Mouse (Mus musculus) brain, embryonic 18.5 days (tissue): ENCODE results near the gene Stam.

Experiments used
- DNase-seq: peaks from one replicate; pipeline ENCODE4 v3.0.0-alpha.2; 2012; ENCODE audit warnings: low read depth, low spot score

Stam gene

DNA sequence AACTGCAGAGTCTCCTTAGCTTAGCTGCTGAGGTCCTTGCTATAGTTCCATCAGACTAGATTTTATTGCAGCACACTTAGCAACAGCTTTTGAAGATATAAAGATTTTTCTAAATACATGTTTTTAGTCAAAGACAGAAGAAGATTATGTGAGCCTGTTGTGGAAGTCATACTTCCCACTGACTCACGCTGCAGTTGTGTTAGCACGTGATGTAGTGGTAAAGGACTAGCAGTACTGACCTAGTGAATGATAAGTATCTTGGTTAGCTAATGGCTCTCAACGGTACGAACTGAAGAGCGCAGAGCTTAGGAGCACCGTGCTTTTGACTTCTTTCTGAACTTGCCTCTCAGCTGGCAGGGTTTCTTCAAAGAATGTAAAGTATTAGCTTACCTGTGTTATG is 52.5 kb downstream of the Stam start:
- DNase-seq: no peak

DNA sequence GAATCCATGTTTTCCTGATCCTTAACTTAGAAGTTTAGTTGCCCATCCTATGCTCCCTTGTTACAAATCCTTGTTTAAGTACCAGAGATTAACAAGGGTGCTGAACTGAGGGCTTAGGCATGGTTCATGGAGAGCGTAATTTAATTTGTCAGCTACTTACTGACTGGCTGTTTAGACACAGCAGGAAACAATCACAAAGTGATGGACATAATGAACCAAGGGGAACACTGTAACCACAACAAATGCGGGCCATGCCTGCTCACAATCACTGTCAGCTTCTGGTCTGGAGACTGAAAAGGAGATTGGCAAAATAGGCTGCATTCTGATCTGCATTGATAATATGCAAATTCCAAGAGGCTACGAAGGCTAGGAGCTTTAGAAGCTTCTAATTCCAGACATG is 53.7 kb downstream of the Stam start:
- DNase-seq: no peak

DNA sequence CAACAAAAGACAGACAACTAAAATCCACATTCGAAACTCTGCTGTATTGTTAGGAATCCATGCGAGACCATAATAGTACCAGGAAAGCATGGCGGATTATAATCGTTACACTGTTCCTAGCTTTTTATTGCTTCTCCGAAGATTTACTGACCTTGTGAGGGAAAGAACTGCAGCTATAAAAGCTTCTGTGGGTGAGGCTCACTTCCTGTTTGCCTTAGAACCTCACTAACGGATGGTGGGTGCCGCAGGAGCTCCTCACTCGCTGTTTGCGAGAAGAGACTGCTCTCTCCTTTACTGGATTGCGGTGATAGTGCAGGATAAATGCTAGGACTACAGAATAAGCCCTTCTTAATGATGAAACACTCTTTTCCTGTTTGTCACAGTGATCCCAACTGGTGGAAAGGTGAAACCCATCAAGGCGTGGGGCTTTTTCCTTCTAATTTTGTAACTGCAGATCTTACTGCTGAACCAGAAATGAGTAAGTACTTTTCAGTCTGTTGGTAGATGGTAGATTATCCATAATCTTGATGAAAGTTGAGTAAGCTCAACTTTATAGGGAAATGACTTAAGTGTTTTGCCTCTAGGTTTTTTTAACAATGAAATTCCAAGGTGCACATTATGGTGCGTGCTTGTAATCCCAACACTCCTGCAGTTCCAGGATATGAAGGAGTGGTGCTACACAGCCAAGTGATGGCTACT is 56.9 kb downstream of the Stam start:
- DNase-seq: no peak

DNA sequence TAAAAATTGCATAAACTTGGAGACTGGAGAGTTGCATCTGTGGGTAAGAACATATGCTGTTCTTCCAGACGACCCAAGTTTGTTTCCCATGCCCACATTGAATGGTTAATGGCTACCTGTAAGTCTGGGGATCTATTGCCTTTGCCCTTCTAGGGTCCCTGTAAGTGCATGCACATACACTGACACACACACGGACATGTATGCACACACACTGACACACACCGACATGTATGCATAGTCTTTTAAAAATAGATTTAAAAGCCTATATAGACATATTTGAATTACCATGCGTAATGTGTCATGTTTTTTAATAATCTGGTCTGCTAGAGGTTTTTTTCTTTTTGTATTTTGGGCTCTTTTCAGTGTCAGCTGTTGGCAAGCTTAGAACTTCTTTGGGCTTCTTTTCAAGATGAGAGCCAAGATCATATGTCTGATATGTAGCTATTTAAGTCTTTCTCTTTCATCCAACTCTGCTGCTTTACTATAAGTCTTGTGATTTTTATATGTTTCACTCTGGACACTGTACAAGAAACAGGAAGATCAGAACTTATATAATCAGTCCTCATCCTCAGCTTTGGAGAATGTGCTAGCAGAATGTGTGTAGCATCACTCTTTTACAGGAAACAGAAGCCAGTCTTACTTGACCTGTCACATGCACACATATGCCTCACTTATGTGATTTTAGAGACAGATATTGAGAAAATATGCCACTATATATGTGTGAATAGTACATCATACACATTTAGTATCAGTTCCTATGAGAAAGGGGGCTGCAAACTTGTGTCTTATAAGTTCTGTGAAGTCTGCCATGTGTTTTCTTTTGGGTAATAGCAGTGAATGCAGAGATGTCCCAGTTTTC is 58.8 kb downstream of the Stam start:
- peak; percentile 47 for DNase-seq

DNA sequence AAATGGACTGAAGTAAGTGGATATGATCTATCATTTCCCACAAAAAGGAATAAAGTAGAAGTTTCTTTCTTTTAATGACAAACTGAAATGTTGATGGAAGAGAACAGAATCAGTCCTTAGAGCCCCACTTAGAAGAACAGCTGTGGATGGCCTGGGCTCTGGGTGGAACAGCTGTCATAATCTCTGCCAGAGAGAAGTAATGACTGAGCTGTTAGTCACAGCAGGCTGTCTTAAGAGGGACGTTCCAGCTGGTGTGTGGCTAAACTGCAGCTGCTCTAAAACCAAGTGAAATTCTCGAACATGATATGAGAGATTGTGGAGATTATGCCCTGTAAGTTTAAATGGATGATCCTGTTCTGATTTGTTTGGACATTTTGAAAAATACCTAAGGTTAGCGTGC is 63.0 kb downstream of the Stam start:
- DNase-seq: no peak

DNA sequence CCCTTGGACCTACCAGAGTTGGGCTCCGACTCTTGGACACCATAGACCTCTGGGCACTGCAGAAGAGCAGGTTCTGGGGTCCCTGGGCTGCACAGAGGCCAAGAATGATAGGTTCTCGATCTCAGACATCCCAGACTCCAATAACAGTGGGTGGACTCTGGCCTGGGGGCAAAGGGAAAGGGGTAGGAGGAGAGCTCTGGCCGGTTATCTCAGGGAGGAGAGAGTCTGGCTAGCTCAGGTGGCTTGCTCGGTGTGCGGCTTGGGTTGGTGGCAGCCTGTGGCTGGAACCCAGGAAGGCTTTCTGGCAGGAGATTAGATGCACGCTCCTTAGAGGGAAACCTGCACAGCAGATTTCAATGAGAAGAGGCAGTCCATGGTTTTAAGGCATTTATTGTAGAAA is 65.7 kb downstream of the Stam start:
- no peak for DNase-seq

DNA sequence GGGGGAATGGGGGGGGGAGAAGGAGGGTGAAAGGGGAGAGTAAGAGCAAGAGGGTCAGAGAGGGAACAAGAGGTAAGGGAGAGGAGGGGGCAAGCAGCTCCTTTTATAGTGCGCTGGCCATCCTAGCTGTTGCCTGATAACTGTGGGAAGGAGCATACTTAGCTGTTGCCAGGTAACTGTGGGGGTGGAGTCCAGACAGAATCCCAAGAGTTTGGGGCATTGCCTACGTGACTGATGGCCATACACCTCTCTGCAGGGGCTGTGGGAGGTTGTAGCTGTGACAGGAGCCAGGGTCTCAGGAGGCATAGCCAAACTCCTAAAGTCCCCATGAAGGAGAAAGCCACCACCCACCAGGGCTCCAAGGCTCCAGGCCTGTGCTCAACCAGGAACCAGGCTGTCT is 66.1 kb downstream of the Stam start:
- no peak for DNase-seq

DNA sequence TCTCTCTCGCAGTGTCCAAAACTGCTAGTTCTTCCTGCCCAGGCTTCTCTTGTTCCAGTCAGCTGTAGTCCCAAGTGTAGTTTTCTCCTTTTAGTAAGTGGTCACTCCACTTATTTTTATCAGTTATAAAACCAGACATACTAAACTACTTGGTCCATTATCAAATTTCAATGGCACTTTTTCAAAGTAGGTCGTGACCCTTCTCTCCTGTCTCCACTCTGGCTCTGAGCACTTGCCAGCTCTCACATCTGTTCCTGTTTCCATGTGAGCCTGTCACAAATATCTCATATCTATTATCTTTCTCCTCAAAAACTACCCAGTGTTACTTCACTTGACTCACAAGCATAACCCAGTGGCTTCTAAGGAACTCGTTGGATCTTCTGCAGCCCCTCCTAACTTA is 71.4 kb downstream of the Stam start:
- DNase-seq: no peak

DNA sequence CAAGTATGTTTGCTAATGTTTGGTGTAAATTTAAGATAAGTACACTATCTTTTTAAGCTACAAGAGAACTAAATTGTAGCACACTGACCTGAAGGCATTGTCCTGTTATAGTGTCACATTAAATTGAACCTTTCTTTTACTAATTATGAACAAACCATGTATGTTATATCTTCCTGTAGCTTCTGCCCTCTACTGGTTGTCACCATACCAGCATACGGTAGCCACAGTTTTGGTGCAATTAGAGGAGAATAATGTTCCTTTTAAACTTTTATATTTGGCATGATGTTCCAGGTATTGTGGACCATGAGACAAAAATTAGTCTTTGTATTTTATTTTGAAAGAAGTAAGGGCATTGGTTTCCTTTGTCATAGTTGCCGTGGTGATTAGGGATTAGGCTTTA is 73.0 kb downstream of the Stam start:
- DNase-seq: no peak

DNA sequence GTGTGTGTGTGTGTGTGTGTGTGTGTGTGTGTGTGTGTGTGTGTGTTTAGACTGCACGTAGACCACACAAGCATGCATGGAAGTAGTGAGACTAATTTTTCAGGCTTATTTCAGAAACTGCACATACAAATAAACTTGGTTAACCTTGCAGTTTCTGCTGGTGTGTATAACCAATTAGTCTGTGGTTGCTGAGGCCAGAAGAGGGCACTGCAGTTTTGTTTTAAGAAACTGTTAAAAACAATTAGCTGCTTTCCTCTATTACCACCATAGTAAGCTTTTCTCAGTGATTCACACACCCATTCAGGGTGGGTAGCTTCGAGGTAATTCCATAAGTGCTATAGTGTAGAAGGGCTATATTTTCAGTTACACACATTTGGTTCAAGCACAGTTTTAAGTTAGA is 76.9 kb downstream of the Stam start:
- DNase-seq: no peak

DNA sequence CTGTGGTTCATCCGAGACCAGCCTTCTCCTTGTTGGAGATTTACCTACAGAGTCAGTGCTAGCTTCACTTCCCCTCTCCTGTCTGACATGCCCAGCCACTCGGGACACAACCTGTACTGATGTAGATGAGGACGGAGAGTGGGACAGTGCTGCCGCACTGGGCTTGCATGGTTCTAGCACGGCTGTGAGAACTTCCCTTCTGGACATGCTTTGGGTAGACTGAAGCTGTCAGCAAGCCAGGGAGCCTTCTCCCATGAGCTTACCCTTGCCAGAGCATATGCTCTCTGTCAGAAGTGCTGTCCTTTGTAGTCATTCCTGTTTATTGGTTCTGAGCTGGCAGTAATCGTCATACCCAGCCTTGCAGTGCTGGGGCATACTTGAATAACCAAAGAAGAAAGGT is 78.0 kb downstream of the Stam start:
- DNase-seq: no peak

DNA sequence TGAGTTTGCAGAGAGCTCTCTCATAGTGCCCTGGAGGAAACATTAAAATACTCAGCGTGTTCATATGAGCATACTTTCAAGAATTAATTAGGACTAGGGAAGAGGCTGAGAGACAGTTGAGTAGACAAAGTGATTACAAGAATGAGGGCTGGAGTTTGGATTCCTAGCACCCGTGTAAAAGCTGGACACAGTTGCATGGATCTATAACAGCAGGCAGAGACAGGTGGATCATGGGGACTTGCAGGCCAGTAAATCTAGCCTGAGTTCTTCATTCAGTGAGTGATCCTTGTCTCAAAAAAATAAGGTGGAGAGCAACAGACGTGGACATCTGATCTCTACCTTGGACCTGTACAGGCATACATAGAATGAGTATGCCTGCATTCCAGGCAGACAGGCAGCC is 85.1 kb downstream of the Stam start:
- DNase-seq: no peak

DNA sequence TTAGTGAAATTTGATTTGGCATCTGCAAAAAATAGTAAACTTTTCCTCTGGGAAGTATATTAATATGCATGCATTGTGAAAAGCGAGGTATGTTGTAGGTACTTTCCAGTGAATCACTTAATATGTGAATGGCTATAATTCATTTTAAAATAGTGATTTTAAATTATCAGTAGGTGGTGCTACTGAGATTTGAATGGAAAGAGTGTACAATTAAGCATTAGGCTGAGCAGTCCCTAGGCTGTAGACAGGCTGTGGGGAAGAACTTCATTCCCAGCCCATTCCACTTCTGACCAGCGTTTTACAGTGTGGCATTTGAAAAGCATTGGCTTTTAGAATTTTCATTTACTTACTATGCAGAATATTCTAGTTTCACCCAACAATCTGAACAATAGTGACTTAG is 85.9 kb downstream of the Stam start:
- no peak for DNase-seq

DNA sequence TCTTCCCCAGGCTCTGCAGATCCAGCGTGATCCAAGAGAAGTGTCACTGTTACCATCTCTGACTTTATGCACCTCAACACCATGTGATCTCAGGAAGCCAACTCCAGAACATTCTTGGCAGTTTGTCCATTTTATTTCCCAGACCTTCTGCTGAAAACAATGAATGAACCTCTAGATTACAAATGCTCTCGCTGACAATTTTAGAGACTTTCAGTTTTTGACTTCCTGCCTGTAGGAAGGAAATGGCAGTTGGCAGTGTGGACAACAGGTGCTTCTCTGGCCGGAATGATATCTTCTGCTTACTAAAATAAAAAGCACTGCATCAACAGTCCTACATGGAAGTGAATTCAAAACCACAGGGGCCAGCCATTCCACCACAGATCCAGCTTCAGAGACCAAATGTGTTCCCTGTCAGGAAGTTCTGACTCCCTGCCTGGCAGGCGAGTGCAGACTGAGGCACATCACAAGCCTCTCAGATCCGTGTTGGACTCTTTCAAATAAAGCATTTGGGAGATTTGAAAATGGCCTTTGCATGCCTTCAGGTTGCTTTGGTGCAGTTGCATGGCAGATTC is 90.6 kb downstream of the Stam start:
- DNase-seq: no peak

DNA sequence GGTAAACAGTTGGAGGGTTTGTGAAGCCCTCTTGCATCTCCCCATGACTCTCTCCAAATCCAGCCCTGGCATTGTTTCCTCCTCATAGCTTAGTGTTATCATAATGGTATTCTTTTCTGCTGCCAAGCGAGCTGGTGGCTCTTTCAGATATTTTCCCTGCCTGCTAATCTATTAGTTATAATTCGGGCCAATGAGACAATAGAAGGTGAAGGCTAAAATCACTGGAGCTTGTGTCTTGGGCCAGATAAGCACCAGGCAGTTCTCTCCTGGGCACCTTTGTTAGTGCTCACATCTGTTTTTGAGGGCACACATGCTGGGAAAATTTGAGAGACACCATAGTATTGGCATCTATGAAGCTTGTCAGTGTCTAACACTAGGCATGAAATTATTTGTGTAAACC is 91.2 kb downstream of the Stam start:
- no peak for DNase-seq

DNA sequence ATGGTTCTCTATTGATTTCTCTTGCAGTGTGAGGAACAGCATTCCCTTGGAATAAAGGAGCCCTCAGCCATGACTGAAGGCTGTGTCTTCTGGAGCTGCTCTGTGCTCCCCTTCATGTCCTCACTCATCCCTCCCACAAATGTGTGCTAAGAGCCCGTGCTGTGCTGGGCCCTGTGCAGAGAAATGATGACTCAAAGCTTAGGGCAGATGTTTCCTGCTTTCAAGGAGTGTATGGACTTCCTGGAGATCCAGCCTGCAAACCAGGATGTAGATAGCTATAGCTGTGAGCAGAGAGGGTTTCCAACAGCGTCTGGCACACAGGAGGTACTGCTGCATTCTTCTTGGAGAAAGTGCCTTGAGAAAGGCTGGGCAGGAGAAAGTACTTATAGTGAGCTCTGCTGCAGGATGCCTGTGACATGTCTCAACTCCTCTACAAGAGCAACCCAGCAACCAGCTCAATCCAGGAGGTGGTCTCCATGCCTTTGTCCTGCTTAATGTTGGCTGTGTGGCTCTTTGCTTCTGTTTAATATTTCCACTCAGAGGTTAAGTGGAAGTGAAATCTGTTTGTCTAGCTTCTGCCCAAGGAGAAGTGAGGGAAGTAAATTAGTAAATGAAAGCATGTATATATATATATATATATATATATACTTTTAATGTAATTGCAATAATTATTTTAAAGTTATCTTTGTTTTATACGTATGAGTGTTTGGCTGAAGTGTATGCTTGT is 91.9 kb downstream of the Stam start:
- no peak for DNase-seq

DNA sequence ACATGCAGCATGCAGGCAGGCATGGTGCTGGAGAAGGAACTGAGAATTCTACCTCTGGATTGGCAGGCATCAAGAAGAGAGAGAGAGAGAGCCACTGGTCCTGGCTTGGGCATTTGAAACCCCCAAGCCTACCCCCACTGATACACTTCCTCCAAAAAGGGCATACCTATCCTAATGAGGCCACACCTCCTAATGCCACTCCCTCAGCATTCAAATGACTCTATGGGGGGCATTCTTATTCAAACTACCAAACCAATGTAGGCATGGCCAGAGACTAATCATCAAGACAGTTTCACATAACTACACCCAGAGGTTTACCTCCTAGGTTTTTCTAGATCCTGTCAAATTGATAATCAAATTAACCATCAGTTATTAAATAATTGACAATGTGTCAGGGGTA is 93.8 kb downstream of the Stam start:
- DNase-seq: no peak

DNA sequence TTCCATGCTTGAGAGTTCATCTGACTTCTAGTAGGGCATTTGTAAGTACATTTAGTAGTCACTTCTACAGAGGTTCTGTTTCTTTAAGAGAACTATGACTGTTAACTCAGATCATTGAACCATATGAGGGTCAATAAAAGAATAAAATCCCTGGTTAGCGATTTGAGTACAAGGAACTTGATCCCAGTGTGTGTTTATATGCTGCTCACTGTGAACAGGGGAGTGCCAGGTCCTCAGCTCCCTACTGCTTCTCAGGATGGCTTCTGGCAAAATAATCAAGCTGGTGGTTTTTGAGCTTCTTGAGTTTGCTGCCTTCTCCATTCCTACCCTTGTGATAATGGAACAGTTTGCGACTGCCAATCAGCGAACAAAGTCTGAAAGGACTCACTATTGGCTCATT is 100.4 kb downstream of the Stam start, which contains the start of gene Tmem236:
Gene Tmem236, plus strand, starts transcription at position 190 of the 400 bp plus-strand sequence.
- DNase-seq: no peak

DNA sequence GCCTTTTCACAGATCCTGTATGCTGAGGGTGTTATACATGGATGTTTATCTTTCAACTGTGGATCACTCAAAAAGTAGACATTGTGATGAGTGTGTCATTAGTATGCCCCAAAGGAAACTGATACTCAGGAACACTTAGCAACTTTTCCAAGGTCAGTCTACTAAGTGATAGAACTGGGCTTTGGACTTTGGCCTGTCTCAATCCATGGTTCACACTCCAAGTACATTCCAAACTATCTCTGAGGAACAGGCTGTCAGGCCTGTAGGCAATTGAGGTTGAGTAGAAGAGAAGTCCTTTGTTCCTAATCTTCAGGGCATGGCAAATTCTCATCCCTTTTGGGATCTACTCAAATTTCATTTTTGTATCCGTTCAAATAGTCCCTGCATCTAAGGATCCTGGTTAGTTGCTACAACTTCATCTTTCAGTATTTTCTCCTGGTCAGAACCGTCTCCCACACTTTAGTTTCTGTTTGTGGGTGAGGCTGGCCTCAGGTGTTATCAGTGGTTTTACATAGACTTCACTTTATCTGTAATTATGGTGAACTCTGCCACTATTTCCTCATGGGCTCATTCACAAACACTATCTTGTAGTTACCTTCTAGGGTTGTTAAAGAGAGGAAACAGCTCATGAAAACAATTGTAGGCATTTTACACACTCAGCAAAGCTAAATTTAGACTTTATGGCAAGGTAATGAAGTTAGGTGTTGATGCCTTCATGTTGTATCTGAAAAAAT is 102.7 kb downstream of the Stam start:
- DNase-seq: no peak

DNA sequence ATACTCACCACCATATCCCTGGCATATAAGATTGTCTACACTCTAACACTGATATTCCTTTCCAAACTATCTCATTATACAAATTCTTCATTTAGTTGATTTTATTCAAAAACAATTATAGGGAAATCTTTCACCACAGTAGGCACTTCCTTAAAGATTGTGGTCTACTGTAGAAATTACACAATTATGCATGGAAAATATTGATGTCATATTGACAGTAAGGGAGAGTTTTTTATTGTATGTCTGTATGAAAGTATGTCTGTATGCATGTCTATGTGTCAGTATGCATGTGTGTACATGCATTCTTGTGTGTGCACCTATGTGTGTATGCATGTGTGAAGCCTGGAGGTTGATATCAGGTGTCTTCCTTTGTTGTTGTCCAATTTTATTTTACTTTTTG is 110.5 kb downstream of the Stam start:
- no peak for DNase-seq

DNA sequence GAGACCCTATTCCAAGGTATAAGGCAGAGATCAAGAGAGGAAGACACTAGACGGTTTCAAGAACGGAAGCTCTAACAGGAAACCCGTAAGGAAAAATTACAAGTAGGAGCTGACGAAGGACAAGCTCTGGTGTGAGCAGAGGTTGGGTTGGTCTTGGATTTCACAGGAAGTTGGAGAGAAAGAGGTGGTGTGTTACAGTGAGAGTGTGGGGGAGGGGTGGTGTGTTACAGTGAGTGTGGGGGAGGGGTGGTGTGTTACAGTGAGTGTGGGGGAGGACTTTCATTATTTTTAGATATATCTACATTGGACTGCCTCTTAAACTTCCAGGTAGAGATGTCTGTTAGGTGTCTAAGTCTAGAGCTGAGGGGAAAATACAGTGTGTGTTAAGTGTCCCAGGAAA is 116.8 kb downstream of the Stam start:
- no peak for DNase-seq

DNA sequence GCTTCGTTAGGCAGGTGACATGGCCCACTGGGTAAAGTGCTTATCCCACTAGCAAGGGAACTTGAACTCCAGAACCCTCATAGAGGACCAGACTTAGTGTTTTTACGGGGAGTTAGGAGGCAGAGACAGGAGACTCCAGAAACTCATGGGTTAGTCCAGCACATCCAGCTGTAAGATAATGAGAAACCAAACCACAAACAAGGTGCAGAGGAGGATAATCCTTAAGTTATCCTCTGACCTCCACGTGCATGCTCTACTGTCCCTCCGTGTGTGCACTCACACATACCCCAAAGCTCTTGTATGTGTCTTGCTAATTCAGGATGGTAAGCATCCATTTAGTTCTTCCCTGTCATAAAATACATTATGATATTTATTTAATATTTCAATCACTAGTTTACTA is 117.7 kb downstream of the Stam start:
- no peak for DNase-seq
